10 mouse cellular contexts compared by ENCODE assay signal in the genomic region with DNA sequence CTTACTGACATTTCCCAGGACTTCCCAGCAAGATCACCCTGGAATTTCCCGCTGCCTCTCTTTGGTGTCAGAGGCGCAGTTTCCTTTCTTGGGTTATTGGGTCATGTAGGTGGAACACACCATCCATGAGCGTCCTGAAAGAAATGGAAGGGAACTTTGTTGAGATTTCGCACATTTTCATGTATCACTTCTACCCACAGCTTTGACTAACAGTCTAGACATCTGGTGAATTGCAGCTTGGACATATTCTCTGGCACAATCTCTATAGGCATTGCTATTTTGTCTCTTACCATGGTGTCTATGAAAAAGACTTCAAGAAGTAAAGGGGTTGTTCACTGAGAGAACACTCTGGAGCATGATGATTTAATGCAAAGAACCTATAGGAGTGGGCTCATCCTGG.
"Had no signal": no experiment of that assay in that cellular context is flagged by ENCODE, and none has a peak within 500 bp of the region (broad histone marks: within the 10 kb centered on the region; RNA-seq: fewer than 3 reads in every experiment).

No protein-coding gene starts in this region.

- ATAC-seq: inflammation-experienced regulatory T-cells, adult 6 months; intestine, postnatal 0 days; liver, postnatal 0 days; midbrain, embryonic 15.5 days had no signal

- DNase-seq: kidney, adult 8-10 months; kidney, postnatal 25 days; liver, embryonic 13.5 days; liver, postnatal 0 days; lung, postnatal 14 days; thymus, adult 18-20 months; thymus, postnatal 36 days had no signal
